Mouse (Mus musculus) layer of hippocampus, adult 2 months (tissue): ENCODE measurements at regions not wholly inside any gene's neighbourhood (a gene's known extent, or its start where the extent isn't known, plus 50 kb on each side); places are given as distances from the start of the nearest gene placed in this dataset.

Experiments used
- DNase-seq, 2 experiments: peaks; one replicate each; pipeline ENCODE4 v3.0.0; 2022; ENCODE audit warnings: low spot score in 2 of 2
- H3K27ac ChIP-seq: fragments of 200-600 bp; 2 replicates; pipeline ENCODE4 v1.8.1; 2022
- H3K4me3 ChIP-seq: fragments of 200-600 bp; 2 replicates; pipeline ENCODE4 v1.8.1; 2022; ENCODE audit warnings: mild to moderate bottlenecking
- CTCF ChIP-seq: fragments of 200-600 bp; conservative IDR thresholded peaks from 2 replicates; pipeline ENCODE4 v1.8.1; 2022; ENCODE audit warnings: antibody characterized with exemption, mild to moderate bottlenecking, moderate library complexity

DNA sequence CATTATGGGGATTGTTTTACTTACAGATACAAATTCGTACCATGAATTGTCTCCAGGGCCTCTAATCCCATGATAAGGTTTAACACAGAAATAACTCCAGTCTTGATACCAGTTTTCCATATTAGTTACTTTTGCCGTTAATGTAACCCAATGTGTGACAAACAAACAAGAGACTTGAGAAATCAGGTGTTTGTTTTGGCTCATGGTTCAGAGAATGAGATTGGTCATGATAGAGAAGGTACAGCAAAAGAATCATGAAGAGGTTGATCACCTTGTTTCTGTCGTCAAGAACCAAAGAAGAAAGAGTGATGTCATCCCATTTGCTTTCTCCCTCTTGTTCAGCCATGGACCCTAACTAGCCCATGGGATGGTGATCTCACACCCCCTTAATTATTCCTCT, 107.5 kb downstream of the Olig3 start:
- TF ChIP-seq CTCF: no peak
- Histone ChIP-seq H3K4me3 (no peak overlapping the region), H3K27ac (no peak overlapping the region)
- no peak for DNase-seq

DNA sequence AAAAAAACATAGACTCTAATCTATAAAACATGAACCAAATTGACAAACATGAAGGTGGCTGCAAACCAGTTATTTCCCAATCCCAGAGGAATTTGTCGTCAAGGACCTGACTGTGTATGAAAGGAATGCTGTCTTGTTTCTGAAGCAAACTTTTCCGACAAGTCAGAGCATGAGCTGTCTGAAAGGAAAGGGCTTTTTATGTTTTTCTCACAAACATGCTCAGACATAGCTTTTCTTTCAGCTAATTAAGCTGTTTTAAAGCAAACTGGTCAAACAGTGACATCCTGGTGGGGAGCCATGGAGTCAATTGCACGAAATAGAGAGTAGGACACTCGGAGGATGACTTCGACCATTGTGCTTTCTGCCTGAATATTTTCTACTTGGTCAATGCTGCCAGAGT, 108.2 kb downstream of the Olig3 start:
- no peak for TF ChIP-seq CTCF
- Histone ChIP-seq H3K27ac (no peak overlapping the region), H3K4me3 (no peak overlapping the region)
- no peak for DNase-seq

GRCm38 (mm10) chr10:19471349-19472040, 115.2 kb downstream of the Olig3 start:
- DNase-seq: peak; percentile 62 to 82
- TF ChIP-seq CTCF: no peak

DNA sequence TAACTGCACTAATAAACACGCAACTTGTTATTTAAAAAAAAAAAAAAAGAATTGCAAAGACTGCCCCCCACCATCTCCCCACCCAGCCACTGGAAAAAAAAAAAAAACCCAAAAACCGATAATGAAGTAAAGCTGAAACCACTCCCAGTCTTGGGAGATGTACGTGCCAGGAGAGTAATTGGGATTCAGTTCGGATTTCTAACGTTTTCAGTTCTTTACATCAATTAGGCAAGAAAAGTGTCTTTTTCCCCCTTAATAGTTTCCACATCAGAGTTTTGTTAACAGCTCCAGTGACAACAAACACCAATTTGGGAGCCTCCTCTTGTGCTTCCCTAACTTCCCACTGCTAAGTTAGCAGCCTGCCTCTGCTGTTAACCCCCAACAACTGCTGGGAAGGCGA, 115.7 kb downstream of the Olig3 start:
- Histone ChIP-seq H3K27ac (no peak overlapping the region), H3K4me3 (no peak overlapping the region)
- TF ChIP-seq CTCF: no peak
- DNase-seq: no peak

More at GRCm38 (mm10) chr10:19471349-19472040, 115.2 kb downstream of the Olig3 start:
- no peak overlapping the region for H3K27ac ChIP-seq
- H3K4me3 ChIP-seq: no peak overlapping the region

- no peak for DNase-seq
- H3K27ac ChIP-seq: no peak overlapping the region
- H3K4me3 ChIP-seq: no peak overlapping the region
- no peak for TF ChIP-seq CTCF
These were observed 116.7 kb downstream of the Olig3 start for GRCm38 (mm10) chr10:19472949-19473535.

- no peak overlapping the region for H3K4me3 ChIP-seq
- no peak overlapping the region for H3K27ac ChIP-seq
- no peak for DNase-seq
- TF ChIP-seq CTCF: no peak
These were observed 106.1 kb upstream of the Ifngr1 start for GRCm38 (mm10) chr10:19485537-19486135.

DNA sequence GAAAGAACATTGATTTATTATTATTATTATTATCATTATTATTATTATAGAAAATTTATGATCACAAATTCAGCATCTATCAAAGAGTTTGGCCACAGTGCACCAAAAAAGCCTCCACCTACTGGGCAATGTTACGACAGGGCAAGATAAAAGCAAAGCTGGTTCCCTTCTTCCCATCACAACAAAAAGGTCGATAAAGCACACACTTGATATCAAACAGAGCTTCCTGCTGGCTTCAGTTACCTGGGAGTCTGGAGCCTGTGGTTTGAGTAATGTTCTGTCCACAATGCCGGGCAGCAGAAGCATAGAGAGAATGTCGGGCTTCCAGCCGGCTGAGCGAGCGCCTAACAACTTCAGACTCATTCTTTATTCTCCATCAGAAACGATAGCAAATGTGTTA, 101.2 kb upstream of the Ifngr1 start:
- Histone ChIP-seq H3K4me3 (no peak overlapping the region), H3K27ac (no peak overlapping the region)
- no peak for TF ChIP-seq CTCF
- DNase-seq: no peak

DNA sequence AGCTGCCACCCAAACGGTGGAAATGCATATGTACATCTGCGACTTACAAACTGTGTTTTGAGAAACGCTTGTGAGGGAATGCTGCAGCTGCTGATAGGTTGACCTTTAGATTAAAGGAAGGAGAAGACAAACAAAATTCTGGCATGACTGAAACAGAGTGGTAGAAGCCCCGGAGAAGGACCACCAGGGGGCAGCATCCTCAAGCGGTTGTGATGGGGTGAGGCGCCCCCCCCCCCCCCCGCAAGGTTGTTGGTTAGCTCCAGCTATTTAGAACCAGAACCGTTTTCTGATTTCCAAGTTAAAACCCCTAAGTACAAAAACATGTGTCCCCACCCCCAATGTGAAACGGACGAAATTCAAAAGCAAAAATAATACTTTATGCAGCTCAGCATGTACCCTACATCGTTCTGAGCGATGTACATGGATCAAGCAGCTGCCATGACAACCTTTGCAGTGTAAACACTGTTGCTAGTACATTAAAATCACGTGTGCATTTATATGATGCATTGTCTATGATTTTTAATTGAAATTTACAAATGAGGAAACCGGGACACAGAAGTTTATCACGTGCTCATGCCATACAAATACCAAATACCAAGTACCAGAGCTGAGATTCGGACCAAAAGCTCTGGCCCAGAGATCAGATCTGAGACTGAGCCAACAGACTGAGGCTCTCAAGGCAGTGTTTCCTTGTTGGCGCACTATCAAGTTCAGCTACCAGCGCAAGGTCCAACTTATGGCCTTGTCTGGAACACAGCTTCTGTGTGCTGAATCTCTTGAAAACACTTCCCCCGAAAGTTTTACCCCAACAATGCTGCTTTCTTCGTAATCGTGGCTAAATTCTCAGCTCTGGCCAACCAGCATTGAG, 100.0 kb upstream of the Ifngr1 start:
- Histone ChIP-seq H3K27ac (no peak overlapping the region), H3K4me3 (peak overlapping the region; percentile 26; the same call in 1 of the 2 replicates)
- DNase-seq: peak; percentile 16 to 62
- TF ChIP-seq CTCF: peak; percentile 79

- no peak for DNase-seq
- Histone ChIP-seq H3K4me3 (no peak overlapping the region), H3K27ac (no peak overlapping the region)
- TF ChIP-seq CTCF: no peak
These were observed 97.2 kb upstream of the Ifngr1 start for GRCm38 (mm10) chr10:19494461-19495105.

- Histone ChIP-seq H3K4me3 (no peak overlapping the region), H3K27ac (no peak overlapping the region)
- TF ChIP-seq CTCF: no peak
- no peak for DNase-seq
These were observed 93.6 kb upstream of the Ifngr1 start for GRCm38 (mm10) chr10:19498112-19498511.

GRCm38 (mm10) chr10:19502874-19503273, 88.9 kb upstream of the Ifngr1 start:
- DNase-seq: peak; percentile 14 to 37
- no peak for TF ChIP-seq CTCF
- H3K4me3 ChIP-seq: no peak overlapping the region
- H3K27ac ChIP-seq: no peak overlapping the region
